Mouse (Mus musculus) hindlimb bud, embryonic 11.5 days (tissue): Measurements from ENCODE around the gene Tuba1a.

Experiments
- DNase-seq: peaks from one replicate; pipeline ENCODE4 v3.0.0-alpha.2; 2012; ENCODE audit warnings: low read depth, low spot score; ENCODE audit errors: extremely low spot score

Tuba1a gene

GRCm38 (mm10) chr15:98953401-98954356 lies at the start of gene Tuba1a, which contains the start of gene Gm49450:
Tuba1a (minus strand) TSS chr15:98953703.
Gm49450 (minus strand) TSS chr15:98953551.
- DNase-seq, result peak; percentile 94

- DNase-seq, result no peak
Observed at GRCm38 (mm10) chr15:99001451-99001931, 48.0 kb upstream of the Tuba1a start.

GRCm38 (mm10) chr15:99000535-99001283 lies 47.2 kb upstream of the Tuba1a start:
- peak; percentile 57 for DNase-seq

- no peak for DNase-seq
Observed at GRCm38 (mm10) chr15:98998775-98999157, 45.3 kb upstream of the Tuba1a start.

- no peak for DNase-seq
Observed at GRCm38 (mm10) chr15:98997938-98998774, 44.7 kb upstream of the Tuba1a start.

- DNase-seq, result no peak
Observed at GRCm38 (mm10) chr15:98996840-98997239, 43.3 kb upstream of the Tuba1a start.

- DNase-seq, result no peak
Observed at GRCm38 (mm10) chr15:98994957-98995520, 41.5 kb upstream of the Tuba1a start.

GRCm38 (mm10) chr15:98993865-98994264 lies 40.4 kb upstream of the Tuba1a start:
- DNase-seq, result peak; percentile 90

GRCm38 (mm10) chr15:98993093-98993793 lies 39.7 kb upstream of the Tuba1a start:
- DNase-seq, result peak; percentile 88

GRCm38 (mm10) chr15:98992086-98992912 lies 38.8 kb upstream of the Tuba1a start:
- DNase-seq, result no peak

- no peak for DNase-seq
Observed at GRCm38 (mm10) chr15:98991540-98992050, 38.1 kb upstream of the Tuba1a start.

GRCm38 (mm10) chr15:98990669-98991539 lies 37.4 kb upstream of the Tuba1a start:
- no peak for DNase-seq

GRCm38 (mm10) chr15:98989701-98990430 lies 36.4 kb upstream of the Tuba1a start:
- DNase-seq, result no peak

GRCm38 (mm10) chr15:98988787-98989186 lies 35.3 kb upstream of the Tuba1a start:
- DNase-seq, result no peak

- DNase-seq, result no peak
Observed at GRCm38 (mm10) chr15:98987661-98988181, 34.2 kb upstream of the Tuba1a start.

- no peak for DNase-seq
Observed at GRCm38 (mm10) chr15:98987077-98987630, 33.7 kb upstream of the Tuba1a start.
